In the genomic region with DNA sequence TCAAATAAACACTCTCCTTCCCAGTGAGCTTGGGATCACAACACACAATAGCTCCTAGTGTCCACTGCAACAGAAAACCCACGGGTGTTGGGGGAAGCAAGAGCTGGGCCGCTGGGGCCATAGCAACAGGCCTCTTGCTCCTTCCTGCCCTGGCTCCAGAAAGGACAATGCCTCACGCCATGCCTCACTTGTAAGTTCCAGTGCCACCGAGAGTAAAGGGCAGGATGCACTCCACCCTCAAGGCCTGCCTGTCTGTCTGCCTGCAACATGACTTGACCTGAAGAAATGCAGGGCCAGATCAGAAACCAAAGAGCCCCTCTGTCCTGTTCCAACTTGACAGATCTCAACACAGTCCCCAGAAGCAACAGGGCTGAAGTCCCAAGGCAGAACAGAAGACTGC, we compare ENCODE assay signal across 15 mouse cellular contexts. TPM values are rescaled to one million over a fixed set of nuclear protein-coding genes. Genes with fewer than 3 reads are reported as not detected.
DNase-seq lines count a peak whose midpoint lies in the region; ATAC-seq and TF ChIP-seq lines count a peak whose summit lies in the region.
"Had no signal": no experiment of that assay in that cellular context is flagged by ENCODE, and none has a peak within 500 bp of the region (broad histone marks: within the 10 kb centered on the region; RNA-seq: fewer than 3 reads in every experiment).

No protein-coding gene starts in this region.

- no peak for DNase-seq in heart, adult 18-20 months
- no peak for DNase-seq in stomach, postnatal 0 days (ENCODE audit: low spot score)
- peak; percentile 64 for DNase-seq in liver
- no peak for DNase-seq in cerebellum, adult 8-10 months
- no peak for DNase-seq in cerebellum, postnatal 10 days
- DNase-seq: cerebellum, postnatal 36 days; kidney, adult 2 months; lung, adult 18-20 months; right cerebral cortex, adult 18-20 months had no signal

- no peak overlapping the region for H3K4me3 ChIP-seq in heart, embryonic 12.5 days
- no peak overlapping the region for H3K4me3 ChIP-seq in stomach, embryonic 15.5 days (replicated peaks)
- no peak overlapping the region for H3K4me3 ChIP-seq in stomach, postnatal 0 days (ENCODE audit: low read depth, low read length)
- no peak overlapping the region for H3K4me3 ChIP-seq in stomach, embryonic 16.5 days (replicated peaks; ENCODE audit: low read length)
- H3K4me3 ChIP-seq: heart, embryonic 15.5 days; myocyte had no signal

- ATAC-seq in heart, embryonic 12.5 days (ENCODE audit: insufficient number of reproducible peaks, low FRiP score) = no peak
- ATAC-seq in stomach, embryonic 15.5 days (ENCODE audit: insufficient read depth, low FRiP score, low read depth) = no peak
- no peak for ATAC-seq in stomach, postnatal 0 days (ENCODE audit: low FRiP score, low TSS enrichment)
- no peak for ATAC-seq in stomach, embryonic 16.5 days (ENCODE audit: insufficient read depth, low FRiP score)

- H3K9me3 ChIP-seq in heart, embryonic 12.5 days (replicated peaks) = no peaks in the 10 kb centered on the region
- no peaks in the 10 kb centered on the region for H3K9me3 ChIP-seq in stomach, embryonic 15.5 days
- H3K9me3 ChIP-seq in stomach, postnatal 0 days (ENCODE audit: control insufficient read depth, low read length) = no peaks in the 10 kb centered on the region
- H3K9me3 ChIP-seq in stomach, embryonic 16.5 days (replicated peaks; ENCODE audit: control insufficient read depth, low read length) = no peaks in the 10 kb centered on the region
- H3K9me3 ChIP-seq: heart, embryonic 15.5 days had no signal

- H3K9ac ChIP-seq in heart, embryonic 12.5 days = no peak overlapping the region
- H3K9ac ChIP-seq in stomach, embryonic 15.5 days = no peak overlapping the region
- H3K9ac ChIP-seq in stomach, postnatal 0 days (ENCODE audit: low read length) = no peak overlapping the region
- peak overlapping the region; percentile 4; the same call in 1 of the 2 replicates for H3K9ac ChIP-seq in stomach, embryonic 16.5 days (ENCODE audit: low read length)
- H3K9ac ChIP-seq: heart, embryonic 15.5 days had no signal

- H3K36me3 ChIP-seq in heart, embryonic 12.5 days = no peaks in the 10 kb centered on the region
- no peaks in the 10 kb centered on the region for H3K36me3 ChIP-seq in stomach, embryonic 15.5 days
- H3K36me3 ChIP-seq in stomach, postnatal 0 days (ENCODE audit: control insufficient read depth, insufficient read depth, low read length) = no peaks in the 10 kb centered on the region
- H3K36me3 ChIP-seq in stomach, embryonic 16.5 days (ENCODE audit: control insufficient read depth, insufficient read depth, low read length) = no peaks in the 10 kb centered on the region
- H3K36me3 ChIP-seq: heart, embryonic 15.5 days had no signal

- peaks cover 81% of the 10 kb centered on the region for H3K27me3 ChIP-seq in heart, embryonic 12.5 days (replicated peaks)
- no peaks in the 10 kb centered on the region for H3K27me3 ChIP-seq in stomach, embryonic 15.5 days (replicated peaks)
- no peaks in the 10 kb centered on the region for H3K27me3 ChIP-seq in stomach, postnatal 0 days (ENCODE audit: control insufficient read depth, insufficient read depth, low read length)
- H3K27me3 ChIP-seq in stomach, embryonic 16.5 days (ENCODE audit: control insufficient read depth, insufficient read depth, low read length) = no peaks in the 10 kb centered on the region
- H3K27me3 ChIP-seq: CH12.LX had no signal

- no peak for TF ChIP-seq CTCF in stomach, postnatal 0 days (IDR thresholded peaks at IDR 0.05; ENCODE audit: low read depth)

- 0 out of 2 replicates have a peak overlapping the region, but pooled peaks have one; percentile 57 for H3K27ac ChIP-seq in heart, embryonic 12.5 days (ENCODE audit: poor library complexity, severe bottlenecking)
- H3K27ac ChIP-seq in stomach, embryonic 15.5 days = 0 out of 2 replicates have a peak overlapping the region, but pooled peaks have one; percentile 3
- H3K27ac ChIP-seq in stomach, postnatal 0 days (replicated peaks) = no peak overlapping the region; the same call in 1 of the 2 replicates
- peak overlapping the region; percentile 46; the same call in 1 of the 2 replicates for H3K27ac ChIP-seq in stomach, embryonic 16.5 days (ENCODE audit: low read length)
- H3K27ac ChIP-seq: heart, embryonic 15.5 days had no signal

- no peak overlapping the region for H3K4me2 ChIP-seq in heart, embryonic 12.5 days
- no peak overlapping the region for H3K4me2 ChIP-seq in stomach, embryonic 15.5 days
- no peak overlapping the region for H3K4me2 ChIP-seq in stomach, postnatal 0 days (replicated peaks; ENCODE audit: low read depth)
- no peak overlapping the region for H3K4me2 ChIP-seq in stomach, embryonic 16.5 days (ENCODE audit: low read depth, low read length)
- H3K4me2 ChIP-seq: heart, embryonic 15.5 days had no signal

- no peak for TF ChIP-seq EP300 in stomach, postnatal 0 days (optimal IDR thresholded peaks at IDR 0.05)

- H3K4me1 ChIP-seq in heart, embryonic 12.5 days (replicated peaks) = peaks cover 28% of the 10 kb centered on the region
- peaks cover 25% of the 10 kb centered on the region for H3K4me1 ChIP-seq in stomach, embryonic 15.5 days
- H3K4me1 ChIP-seq in stomach, postnatal 0 days (replicated peaks; ENCODE audit: control insufficient read depth, insufficient read depth) = peaks cover 7% of the 10 kb centered on the region
- H3K4me1 ChIP-seq in stomach, embryonic 16.5 days (ENCODE audit: control insufficient read depth, insufficient read depth, low read length) = peaks cover 33% of the 10 kb centered on the region

- 51% methylated on average over 4 of the region's 4 CpGs for WGBS in heart, embryonic 12.5 days
- 56% methylated on average over 4 of the region's 4 CpGs for WGBS in stomach, embryonic 15.5 days
- WGBS in stomach, postnatal 0 days = 42% methylated on average over 4 of the region's 4 CpGs
- 47% methylated on average over 4 of the region's 4 CpGs for WGBS in stomach, embryonic 16.5 days

RNA-seq across cellular contexts. Expression of a gene that starts 48.8 kb away (rescaled TPM):
- 4.4 and 6.2 TPM in 2 replicates for polyA plus RNA-seq in heart, embryonic 12.5 days (2016; fragmentation: Nextera tagmentation; extraction: Ambion mirVana)
- total RNA-seq in heart, adult 18-20 months (2021) = 1 to 10 TPM in 1 of 2 experiments, under 1 TPM in 1; 0.45 to 1.5 TPM
- 0.50 and 0.64 TPM in 2 replicates for polyA plus RNA-seq in stomach, embryonic 15.5 days (2015; fragmentation: Nextera tagmentation; extraction: Ambion mirVana)
- polyA plus RNA-seq in stomach, postnatal 0 days (2015; fragmentation: Nextera tagmentation; extraction: Ambion mirVana) = 0.44 and 0.48 TPM in 2 replicates
- 0.85 and 0.97 TPM in 2 replicates for polyA plus RNA-seq in stomach, embryonic 16.5 days (2015; fragmentation: Nextera tagmentation; extraction: Ambion mirVana)
